Mouse (Mus musculus): Measurements from ENCODE around the gene Ipmk.

Gene Ipmk

GRCm38 (mm10) chr10:71341290-71341689 is 6.3 kb upstream of the Ipmk start:
- DNase-seq = peak in 1 of 2 experiments; percentile 68

- peak in 1 of 2 experiments; percentile 75 for DNase-seq
Observed at GRCm38 (mm10) chr10:71342030-71342805, 5.3 kb upstream of the Ipmk start.

GRCm38 (mm10) chr10:71343130-71343529 is 4.4 kb upstream of the Ipmk start:
- no peak for DNase-seq

- no peak for DNase-seq
Observed at GRCm38 (mm10) chr10:71343567-71344265, 3.8 kb upstream of the Ipmk start.

- DNase-seq = peak; percentile 96 to 98
Observed at GRCm38 (mm10) chr10:71344579-71345143, 2.9 kb upstream of the Ipmk start, which contains the start of gene Cisd1. TSS of gene Cisd1 (minus strand) at chr10:71344954.

- no peak for DNase-seq
Observed at GRCm38 (mm10) chr10:71346106-71346505, 1.5 kb upstream of the Ipmk start.

GRCm38 (mm10) chr10:71346722-71347508 is 648 bp upstream of the Ipmk start:
- no peak for DNase-seq

- DNase-seq = no peak
Observed at GRCm38 (mm10) chr10:71347964-71348636, 537 bp downstream of the Ipmk start.

- DNase-seq = no peak
Observed at GRCm38 (mm10) chr10:71348637-71349280, 1.2 kb downstream of the Ipmk start.

- no peak for DNase-seq
Observed at GRCm38 (mm10) chr10:71349290-71349689, 1.7 kb downstream of the Ipmk start.

GRCm38 (mm10) chr10:71351301-71351700 is 3.7 kb downstream of the Ipmk start:
- DNase-seq = no peak

GRCm38 (mm10) chr10:71353850-71354249 is 6.3 kb downstream of the Ipmk start:
- no peak for DNase-seq

- DNase-seq = no peak
Observed at GRCm38 (mm10) chr10:71354947-71355346, 7.4 kb downstream of the Ipmk start.

- no peak for DNase-seq
Observed at GRCm38 (mm10) chr10:71361044-71361443, 13.5 kb downstream of the Ipmk start.

GRCm38 (mm10) chr10:71361836-71362562 is 14.4 kb downstream of the Ipmk start:
- no peak for DNase-seq

- DNase-seq = no peak
Observed at GRCm38 (mm10) chr10:71363440-71363839, 15.9 kb downstream of the Ipmk start.

GRCm38 (mm10) chr10:71363858-71364257 is 16.3 kb downstream of the Ipmk start:
- no peak for DNase-seq

GRCm38 (mm10) chr10:71368128-71368940 is 20.8 kb downstream of the Ipmk start:
- DNase-seq = peak; percentile 42 to 64

GRCm38 (mm10) chr10:71369466-71369865 is 21.9 kb downstream of the Ipmk start:
- DNase-seq = no peak

GRCm38 (mm10) chr10:71371881-71372280 is 24.3 kb downstream of the Ipmk start:
- no peak for DNase-seq

All from kidney, adult 8-10 months (tissue).